Mouse (Mus musculus): ENCODE data around the gene Fundc1.

DNA sequence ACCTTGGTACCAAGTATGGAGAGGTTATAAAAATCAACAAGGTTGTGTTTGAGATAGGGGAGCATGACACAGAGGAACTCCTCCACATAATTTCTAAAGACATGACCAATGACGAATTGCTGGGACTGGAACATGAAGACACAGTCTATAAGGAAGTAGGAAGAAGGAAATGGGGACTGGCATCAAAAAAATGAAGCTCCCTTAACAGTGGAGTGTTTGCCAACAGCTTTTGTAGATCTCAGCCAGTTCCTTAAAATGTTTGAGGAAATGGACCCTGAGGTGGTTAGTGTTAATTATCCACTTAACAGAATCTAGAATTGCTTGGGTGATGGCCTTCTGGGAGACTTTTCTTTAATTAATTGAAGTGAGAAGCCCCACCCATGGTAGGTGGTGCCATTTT, 36.6 kb upstream of the Fundc1 start:
- TF ChIP-seq GATA1 (IDR thresholded peaks at IDR 0.05; ENCODE audit: borderline replicate concordance, low read length) (no peak), FLI1 (IDR thresholded peaks at IDR 0.05; ENCODE audit: low read length) (no peak)
